Mouse (Mus musculus) E14TG2a.4 (cell line): ENCODE results near the gene Slc46a1.

Experiments
- CTCF ChIP-seq: conservative IDR thresholded peaks from 2 replicates; pipeline ENCODE4 v1.5.1; 2014; ENCODE audit warnings: low read length
- NANOG ChIP-seq: IDR thresholded peaks from 2 replicates; pipeline ENCODE4 v1.6.1; 2014; ENCODE audit warnings: borderline replicate concordance, low read length, mixed read lengths

DNA sequence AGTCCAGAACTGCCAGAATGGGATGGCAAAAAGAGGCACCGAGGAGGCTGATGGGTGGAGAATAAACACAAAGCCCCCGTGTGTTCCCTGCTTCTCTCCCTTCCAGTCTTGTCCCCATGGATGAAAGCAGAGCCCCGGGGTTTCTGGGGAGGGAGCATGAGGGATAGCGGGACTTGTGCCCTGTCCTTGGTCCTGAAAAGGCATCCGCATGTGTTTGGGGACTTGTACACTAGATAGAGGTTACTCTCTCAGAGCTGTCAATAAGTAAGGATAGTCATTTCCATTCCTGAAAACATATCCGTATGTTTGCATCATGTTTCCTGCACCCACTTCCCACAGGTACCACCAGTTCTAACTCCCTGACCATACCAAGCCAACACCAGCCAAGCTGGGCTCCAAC is 30.4 kb downstream of the Slc46a1 start:
- TF ChIP-seq CTCF (no peak), NANOG (no peak)
